Mouse (Mus musculus) gastrocnemius, postnatal 36 days (tissue): ENCODE measurements around the gene Lnx2. TPM values are rescaled to one million over a fixed set of nuclear protein-coding genes. Genes with fewer than 3 reads are reported as not detected.

Experiments
- DNase-seq, 2 experiments: peaks; one replicate each; pipeline ENCODE4 v3.0.0; 2022
- intact Hi-C: fragments of 180-260 bp; cut with DNase I; formaldehyde crosslinking; loops from one replicate; pipeline ENCODE4 v1.15.1; 2025
- total RNA-seq, 2 experiments: library from RNA; stranded (reverse); gene quantifications; 2 replicates each; pipeline ENCODE4 v1.2.3; 2021

The Lnx2 gene
- total RNA-seq, 2 experiments from 2014 or later = 2.1 to 2.4 TPM

GRCm38 (mm10) chr5:147024331-147025034, 51.9 kb downstream of the Lnx2 start:
- intact Hi-C loops = no loop called here
- DNase-seq = no peak

GRCm38 (mm10) chr5:147023245-147023970, 53.0 kb downstream of the Lnx2 start:
- DNase-seq = no peak
- intact Hi-C loops = no loop called here

GRCm38 (mm10) chr5:147021546-147022265, 54.7 kb downstream of the Lnx2 start:
- DNase-seq = no peak
- intact Hi-C loops = no loop called here

GRCm38 (mm10) chr5:147020579-147020978, 55.8 kb downstream of the Lnx2 start:
- DNase-seq = no peak
- intact Hi-C loops = no loop called here

- DNase-seq = no peak
- intact Hi-C loops = no loop called here
These were observed 57.6 kb downstream of the Lnx2 start for GRCm38 (mm10) chr5:147018761-147019160.

GRCm38 (mm10) chr5:147017526-147017925, 58.9 kb downstream of the Lnx2 start:
- DNase-seq = no peak
- intact Hi-C loops = no loop called here

GRCm38 (mm10) chr5:147016622-147017021, 59.8 kb downstream of the Lnx2 start:
- no peak for DNase-seq
- intact Hi-C loops = no loop called here

GRCm38 (mm10) chr5:147015191-147015590, 61.2 kb downstream of the Lnx2 start:
- intact Hi-C loops = no loop called here

GRCm38 (mm10) chr5:147013845-147014244, 62.5 kb downstream of the Lnx2 start:
- intact Hi-C loops = no loop called here
- DNase-seq = no peak

More at GRCm38 (mm10) chr5:147015191-147015590, 61.2 kb downstream of the Lnx2 start:
- no peak for DNase-seq

GRCm38 (mm10) chr5:147011333-147011732, 65.1 kb downstream of the Lnx2 start:
- no peak for DNase-seq
- intact Hi-C loops = no loop called here

GRCm38 (mm10) chr5:147003303-147003702, 73.1 kb downstream of the Lnx2 start:
- no peak for DNase-seq
- intact Hi-C loops = no loop called here

- intact Hi-C loops = no loop called here
- DNase-seq = no peak
These were observed 75.1 kb downstream of the Lnx2 start for GRCm38 (mm10) chr5:147001312-147001711.

GRCm38 (mm10) chr5:146998802-146999201, 77.6 kb downstream of the Lnx2 start:
- no peak for DNase-seq
- intact Hi-C loops = no loop called here

GRCm38 (mm10) chr5:146996812-146997211, 79.6 kb downstream of the Lnx2 start:
- intact Hi-C loops = no loop called here
- no peak for DNase-seq

GRCm38 (mm10) chr5:146994973-146995372, 81.4 kb downstream of the Lnx2 start:
- no peak for DNase-seq
- intact Hi-C loops = no loop called here

- intact Hi-C loops = no loop called here
- peak; percentile 39 to 42 for DNase-seq
These were observed 82.9 kb downstream of the Lnx2 start for GRCm38 (mm10) chr5:146993509-146993908.

- DNase-seq = no peak
- intact Hi-C loops = loop anchor here (5.0 kb wide), 1 partner anchor 47 kb away; no protein-coding TSS in a partner anchor
These were observed 87.3 kb downstream of the Lnx2 start for GRCm38 (mm10) chr5:146989051-146989450.

- intact Hi-C loops = loop anchor here (5.0 kb wide), 1 partner anchor 45 kb away; no protein-coding TSS in a partner anchor
These were observed 88.8 kb downstream of the Lnx2 start for GRCm38 (mm10) chr5:146987588-146987987.

GRCm38 (mm10) chr5:146985725-146986433, 90.5 kb downstream of the Lnx2 start:
- no peak for DNase-seq
- intact Hi-C loops = loop anchor here (5.0 kb wide), 1 partner anchor 44 kb away; no protein-coding TSS in a partner anchor

More at GRCm38 (mm10) chr5:146987588-146987987, 88.8 kb downstream of the Lnx2 start:
- no peak for DNase-seq

GRCm38 (mm10) chr5:146983216-146983615, 93.2 kb downstream of the Lnx2 start:
- peak; percentile 30 to 33 for DNase-seq
- intact Hi-C loops = loop anchor here (5.0 kb wide), 2 partner anchors 89 to 334 kb away; no protein-coding TSS in a partner anchor
